Mouse (Mus musculus): ENCODE data around the gene Exoc2.

- TF ChIP-seq CTCF (conservative IDR thresholded peaks at IDR 0.05; ENCODE audit: insufficient read depth, insufficient read length, low read depth, low read length), result no peak
- no peak for TF ChIP-seq POLR2A (IDR thresholded peaks at IDR 0.05; ENCODE audit: low read depth, low read length)
Measured at GRCm38 (mm10) chr13:31021927-31022326, 48.0 kb upstream of the Exoc2 start.

All from kidney, adult 2 months (tissue).